Mouse (Mus musculus): Measurements from ENCODE around the gene Echdc3.

- TF ChIP-seq GATA1 (IDR thresholded peaks at IDR 0.05; ENCODE audit: borderline replicate concordance, low read length) (no peak), FLI1 (IDR thresholded peaks at IDR 0.05; ENCODE audit: low read length) (no peak)
Observed at GRCm38 (mm10) chr2:6209116-6209515, 3.7 kb downstream of the Echdc3 start.
